Mouse (Mus musculus): ENCODE data around the gene Smagp. TPM values are rescaled to one million over a fixed set of nuclear protein-coding genes. Genes with fewer than 3 reads are reported as not detected.
"Not testable (repeated sequence)": the region's sequence is repeated elsewhere in the genome, so short reads cannot be mapped to it uniquely, and the experiment has no call there.

The Smagp gene
- polyA plus RNA-seq, 1 experiment from 2014 or later = 3.6 TPM

GRCm38 (mm10) chr15:100612432-100612831 is 24.3 kb downstream of the Smagp start:
- H3K9me3 ChIP-seq (ENCODE audit: control insufficient read depth, low read length) = no peaks in the 10 kb centered on the region
- peaks cover 17% of the 10 kb centered on the region for H3K4me1 ChIP-seq (ENCODE audit: control insufficient read depth, insufficient read depth, low read depth, low read length)
- H3K27me3 ChIP-seq (replicated peaks; ENCODE audit: control insufficient read depth, insufficient read depth, low read length) = no peaks in the 10 kb centered on the region
- no peak overlapping the region for H3K4me2 ChIP-seq (ENCODE audit: low read length)
- no peaks in the 10 kb centered on the region for H3K36me3 ChIP-seq (ENCODE audit: control insufficient read depth, insufficient read depth, low read length)
- H3K9ac ChIP-seq (ENCODE audit: low read depth, low read length) = no peak overlapping the region
- WGBS = 81% methylated on average over 2 of the region's 2 CpGs
- no peak overlapping the region for H3K27ac ChIP-seq (ENCODE audit: low read depth, low read length)
- no peak overlapping the region for H3K4me3 ChIP-seq (ENCODE audit: low read length)
- ATAC-seq = no peak

GRCm38 (mm10) chr15:100611951-100612350 is 24.8 kb downstream of the Smagp start:
- H3K4me1 ChIP-seq (ENCODE audit: control insufficient read depth, insufficient read depth, low read depth, low read length) = peaks cover 17% of the 10 kb centered on the region
- H3K4me3 ChIP-seq (ENCODE audit: low read length) = no peak overlapping the region
- no peaks in the 10 kb centered on the region for H3K36me3 ChIP-seq (ENCODE audit: control insufficient read depth, insufficient read depth, low read length)
- no peak for ATAC-seq
- H3K4me2 ChIP-seq (ENCODE audit: low read length) = no peak overlapping the region
- no peak overlapping the region for H3K9ac ChIP-seq (ENCODE audit: low read depth, low read length)
- H3K27ac ChIP-seq (ENCODE audit: low read depth, low read length) = no peak overlapping the region
- H3K27me3 ChIP-seq (replicated peaks; ENCODE audit: control insufficient read depth, insufficient read depth, low read length) = no peaks in the 10 kb centered on the region
- no peaks in the 10 kb centered on the region for H3K9me3 ChIP-seq (ENCODE audit: control insufficient read depth, low read length)
- 84% methylated on average over 7 of the region's 7 CpGs for WGBS

GRCm38 (mm10) chr15:100606677-100607076 is 30.1 kb downstream of the Smagp start:
- H3K36me3 ChIP-seq (ENCODE audit: control insufficient read depth, insufficient read depth, low read length); H3K4me2 ChIP-seq (ENCODE audit: low read length); H3K9ac ChIP-seq (ENCODE audit: low read depth, low read length); ATAC-seq; H3K4me3 ChIP-seq (ENCODE audit: low read length); H3K27ac ChIP-seq (ENCODE audit: low read depth, low read length); H3K4me1 ChIP-seq (ENCODE audit: control insufficient read depth, insufficient read depth, low read depth, low read length); H3K27me3 ChIP-seq (replicated peaks; ENCODE audit: control insufficient read depth, insufficient read depth, low read length); H3K9me3 ChIP-seq (ENCODE audit: control insufficient read depth, low read length): not testable (repeated sequence)
- 90% methylated on average over 8 of the region's 8 CpGs for WGBS

- ATAC-seq = no peak
- no peak overlapping the region for H3K27ac ChIP-seq (ENCODE audit: low read depth, low read length)
These were observed 35.1 kb downstream of the Smagp start for GRCm38 (mm10) chr15:100601669-100602068.

GRCm38 (mm10) chr15:100600696-100601272 is 36.0 kb downstream of the Smagp start:
- peaks cover 13% of the 10 kb centered on the region for H3K4me1 ChIP-seq (ENCODE audit: control insufficient read depth, insufficient read depth, low read depth, low read length)
- peak overlapping the region; percentile 95 for H3K4me2 ChIP-seq (ENCODE audit: low read length)
- 0 out of 2 replicates have a peak, but pooled peaks cover 2% of the 10 kb centered on the region for H3K27me3 ChIP-seq (replicated peaks; ENCODE audit: control insufficient read depth, insufficient read depth, low read length)
- no peaks in the 10 kb centered on the region for H3K36me3 ChIP-seq (ENCODE audit: control insufficient read depth, insufficient read depth, low read length)
- 19% methylated on average over 21 of the region's 21 CpGs for WGBS
- no peaks in the 10 kb centered on the region for H3K9me3 ChIP-seq (ENCODE audit: control insufficient read depth, low read length)
- no peak overlapping the region for H3K4me3 ChIP-seq (ENCODE audit: low read length)
- no peak overlapping the region; the same call in 1 of the 2 replicates for H3K9ac ChIP-seq (ENCODE audit: low read depth, low read length)
- no peak overlapping the region for H3K27ac ChIP-seq (ENCODE audit: low read depth, low read length)
- ATAC-seq = no peak

More at GRCm38 (mm10) chr15:100601669-100602068, 35.1 kb downstream of the Smagp start:
- no peak overlapping the region for H3K4me2 ChIP-seq (ENCODE audit: low read length)
- no peaks in the 10 kb centered on the region for H3K36me3 ChIP-seq (ENCODE audit: control insufficient read depth, insufficient read depth, low read length)
- peaks cover 13% of the 10 kb centered on the region for H3K4me1 ChIP-seq (ENCODE audit: control insufficient read depth, insufficient read depth, low read depth, low read length)
- H3K27me3 ChIP-seq (replicated peaks; ENCODE audit: control insufficient read depth, insufficient read depth, low read length) = 0 out of 2 replicates have a peak, but pooled peaks cover 2% of the 10 kb centered on the region
- no peaks in the 10 kb centered on the region for H3K9me3 ChIP-seq (ENCODE audit: control insufficient read depth, low read length)
- H3K9ac ChIP-seq (ENCODE audit: low read depth, low read length) = no peak overlapping the region
- WGBS = 52% methylated on average over 3 of the region's 3 CpGs
- H3K4me3 ChIP-seq (ENCODE audit: low read length) = no peak overlapping the region

- peak; percentile 61 for ATAC-seq
- H3K36me3 ChIP-seq (ENCODE audit: control insufficient read depth, insufficient read depth, low read length) = no peaks in the 10 kb centered on the region
- H3K4me1 ChIP-seq (ENCODE audit: control insufficient read depth, insufficient read depth, low read depth, low read length) = peaks cover 13% of the 10 kb centered on the region
- peak overlapping the region; percentile 95 for H3K4me2 ChIP-seq (ENCODE audit: low read length)
- H3K4me3 ChIP-seq (ENCODE audit: low read length) = peak overlapping the region; percentile 95
- no peaks in the 10 kb centered on the region for H3K9me3 ChIP-seq (ENCODE audit: control insufficient read depth, low read length)
- H3K27me3 ChIP-seq (replicated peaks; ENCODE audit: control insufficient read depth, insufficient read depth, low read length) = 0 out of 2 replicates have a peak, but pooled peaks cover 2% of the 10 kb centered on the region
- H3K9ac ChIP-seq (ENCODE audit: low read depth, low read length) = peak overlapping the region; percentile 97
- 1% methylated on average over 29 of the region's 35 CpGs for WGBS
- peak overlapping the region; percentile 76 for H3K27ac ChIP-seq (ENCODE audit: low read depth, low read length)
These were observed 36.6 kb downstream of the Smagp start for GRCm38 (mm10) chr15:100600047-100600695.

GRCm38 (mm10) chr15:100599276-100600046 is 37.3 kb downstream of the Smagp start, which contains the start of gene Pou6f1:
Pou6f1 (minus strand) TSS chr15:100599984.
- peak; percentile 78 for ATAC-seq
- peak within 1 kb of the TSS; percentile 76 for H3K27ac ChIP-seq (ENCODE audit: low read depth, low read length)
- H3K9ac ChIP-seq (ENCODE audit: low read depth, low read length) = peak within 1 kb of the TSS; percentile 97
- under 1% methylated on average over 59 of the region's 76 CpGs for WGBS
- H3K9me3 ChIP-seq (ENCODE audit: control insufficient read depth, low read length) = no peaks in the 10 kb centered on the region
- H3K36me3 ChIP-seq (ENCODE audit: control insufficient read depth, insufficient read depth, low read length) = no peaks in the 10 kb centered on the region
- H3K4me1 ChIP-seq (ENCODE audit: control insufficient read depth, insufficient read depth, low read depth, low read length) = peaks cover 10% of the 10 kb centered on the region
- H3K27me3 ChIP-seq (replicated peaks; ENCODE audit: control insufficient read depth, insufficient read depth, low read length) = 0 out of 2 replicates have a peak, but pooled peaks cover 2% of the 10 kb centered on the region
- H3K4me3 ChIP-seq (ENCODE audit: low read length) = peak within 1 kb of the TSS; percentile 95
- peak within 1 kb of the TSS; percentile 95 for H3K4me2 ChIP-seq (ENCODE audit: low read length)

- H3K9ac ChIP-seq (ENCODE audit: low read depth, low read length) = peak overlapping the region; percentile 97
- WGBS = under 1% methylated on average over 12 of the region's 12 CpGs
- H3K36me3 ChIP-seq (ENCODE audit: control insufficient read depth, insufficient read depth, low read length) = no peaks in the 10 kb centered on the region
- ATAC-seq = peak; percentile 44
- peak overlapping the region; percentile 95 for H3K4me3 ChIP-seq (ENCODE audit: low read length)
- peaks cover 10% of the 10 kb centered on the region for H3K4me1 ChIP-seq (ENCODE audit: control insufficient read depth, insufficient read depth, low read depth, low read length)
- no peaks in the 10 kb centered on the region for H3K9me3 ChIP-seq (ENCODE audit: control insufficient read depth, low read length)
- peak overlapping the region; percentile 76 for H3K27ac ChIP-seq (ENCODE audit: low read depth, low read length)
- H3K27me3 ChIP-seq (replicated peaks; ENCODE audit: control insufficient read depth, insufficient read depth, low read length) = 0 out of 2 replicates have a peak, but pooled peaks cover 2% of the 10 kb centered on the region
- peak overlapping the region; percentile 95 for H3K4me2 ChIP-seq (ENCODE audit: low read length)
These were observed 37.9 kb downstream of the Smagp start for GRCm38 (mm10) chr15:100598883-100599275.
